Mouse (Mus musculus) ES-Bruce4 (cell line): ENCODE data around the gene Ptges3. TPM values are rescaled to one million over a fixed set of nuclear protein-coding genes. Genes with fewer than 3 reads are reported as not detected.

ENCODE experiments used
- H3K27ac ChIP-seq: 2 replicates; pipeline ENCODE4 v1.5.1; 2012; ENCODE audit warnings: low read length, inconsistent platforms; ENCODE audit not compliant: insufficient read depth
- H3K27me3 ChIP-seq: 2 replicates; pipeline ENCODE4 v1.6.1; 2012; ENCODE audit warnings: mild to moderate bottlenecking, low read length, inconsistent platforms; ENCODE audit not compliant: control insufficient read depth, poor library complexity, insufficient read depth, severe bottlenecking
- H3K36me3 ChIP-seq: 2 replicates; pipeline ENCODE4 v1.6.1; 2012; ENCODE audit warnings: inconsistent platforms, mild to moderate bottlenecking, low read length, moderate library complexity; ENCODE audit not compliant: control insufficient read depth, poor library complexity, insufficient read depth, severe bottlenecking
- H3K4me1 ChIP-seq: one replicate; pipeline ENCODE4 v1.8.1; 2011; ENCODE audit warnings: low read length; ENCODE audit not compliant: control insufficient read depth, insufficient read depth
- H3K4me3 ChIP-seq: 2 replicates; pipeline ENCODE4 v1.5.1; 2011; ENCODE audit warnings: low read depth, mild to moderate bottlenecking, low read length
- H3K9ac ChIP-seq: 2 replicates; pipeline ENCODE4 v1.6.1; 2012; ENCODE audit warnings: low read depth, mild to moderate bottlenecking, inconsistent platforms; ENCODE audit not compliant: poor library complexity, severe bottlenecking
- H3K9me3 ChIP-seq: replicated peaks from 2 replicates; pipeline ENCODE4 v1.6.1; 2012; ENCODE audit warnings: mild to moderate bottlenecking, low read length, inconsistent platforms; ENCODE audit not compliant: control insufficient read depth, poor library complexity, insufficient read depth, severe bottlenecking
- CTCF ChIP-seq: IDR thresholded peaks from one replicate; pipeline ENCODE4 v1.8.1; 2011; ENCODE audit warnings: low read depth, low read length
- EP300 ChIP-seq: IDR thresholded peaks from 2 replicates; pipeline ENCODE4 v1.6.1; 2011; ENCODE audit warnings: low read depth, low read length; ENCODE audit not compliant: insufficient read depth
- POLR2A ChIP-seq: IDR thresholded peaks from one replicate; pipeline ENCODE4 v1.8.1; 2011; ENCODE audit warnings: low read length; ENCODE audit not compliant: insufficient read depth
- polyA plus RNA-seq: library from polyadenylated mRNA; stranded (reverse); fragments of >200 nt; gene quantifications from 2 replicates; pipeline ENCODE4 v1.2.4, GENCODE M21; 2011; ENCODE audit warnings: low read depth; ENCODE audit not compliant: missing spikeins, insufficient read depth, insufficient read length

Ptges3 gene
- polyA plus RNA-seq, 1 experiment, result 788 TPM

DNA sequence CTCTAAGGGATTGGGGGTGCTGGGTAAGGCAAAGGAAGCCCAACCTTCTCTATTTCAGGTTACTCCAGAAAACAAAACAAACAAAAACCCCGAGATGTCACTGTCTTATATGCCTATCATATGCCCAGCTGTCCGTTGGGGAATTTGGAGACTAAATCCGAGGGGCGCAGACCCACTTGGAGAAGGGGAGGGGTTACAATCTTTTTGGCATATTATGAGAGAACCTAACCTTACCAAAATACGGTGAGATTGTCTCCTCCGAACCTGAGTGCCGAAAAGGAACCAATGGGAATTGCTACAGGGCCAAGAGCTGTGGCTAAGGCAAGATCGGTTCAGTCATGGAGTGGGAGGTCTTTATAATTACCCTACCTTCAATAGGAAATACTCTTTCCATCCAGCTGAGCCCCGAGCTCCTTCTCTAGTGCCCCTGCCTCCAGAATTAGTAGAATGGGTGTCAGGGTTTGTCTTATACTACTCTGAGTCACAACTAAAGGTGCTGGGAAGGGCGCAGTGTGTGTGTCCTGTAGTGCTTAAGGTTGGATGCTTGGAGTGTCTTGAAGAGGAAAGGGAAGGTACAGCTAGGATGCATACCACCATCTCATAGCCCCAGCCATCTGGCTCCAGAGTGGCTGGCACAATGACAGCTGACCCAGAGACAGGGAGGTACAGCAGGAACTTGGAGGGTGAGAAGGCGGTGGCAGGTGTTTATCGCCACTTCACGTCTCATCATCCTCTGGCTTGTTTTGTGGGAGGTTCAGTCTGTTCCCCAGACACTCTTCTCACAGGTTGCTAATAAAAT is 34.9 kb downstream of the Ptges3 start:
- H3K27ac ChIP-seq, result peak overlapping the region; percentile 95
- no peak for TF ChIP-seq POLR2A
- TF ChIP-seq EP300, result no peak
- no peak for TF ChIP-seq CTCF
- H3K4me3 ChIP-seq, result peak overlapping the region; percentile 50
- H3K9me3 ChIP-seq, result no peaks in the 10 kb centered on the region
- peaks cover 18% of the 10 kb centered on the region for H3K36me3 ChIP-seq
- H3K27me3 ChIP-seq, result no peaks in the 10 kb centered on the region
- peak overlapping the region; percentile 99 for H3K9ac ChIP-seq
- H3K4me1 ChIP-seq, result no peaks in the 10 kb centered on the region

DNA sequence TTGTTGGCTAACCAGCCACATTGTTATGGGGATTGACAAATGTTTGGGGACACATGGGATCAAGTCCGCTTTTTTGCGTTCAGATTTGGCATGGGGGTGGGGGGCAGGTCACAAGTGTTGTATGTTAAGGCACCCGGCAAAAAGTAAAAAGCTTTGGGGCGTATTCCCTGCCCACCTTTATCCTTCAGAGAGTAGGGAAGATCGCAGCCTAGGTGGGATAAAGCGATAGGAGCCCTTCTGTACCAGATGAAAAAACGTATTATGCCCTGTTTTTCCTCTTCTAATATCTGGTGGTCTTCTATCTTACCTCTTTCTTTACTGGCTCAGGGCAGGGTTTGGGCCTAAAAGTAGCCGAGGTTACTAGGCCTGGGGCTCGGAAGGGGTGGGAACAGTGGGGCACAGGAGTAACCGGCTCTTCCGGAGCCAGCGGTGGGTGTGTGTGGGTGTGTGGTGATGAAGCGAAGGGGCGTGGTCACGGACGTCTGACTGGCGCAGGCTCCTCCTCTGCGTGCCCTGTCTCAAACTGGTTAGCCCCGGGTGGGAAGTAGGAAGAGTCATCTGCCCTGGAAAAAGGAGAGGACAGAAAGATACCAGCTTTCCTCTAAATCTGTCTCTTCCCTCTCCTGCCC is 35.7 kb downstream of the Ptges3 start:
- H3K4me1 ChIP-seq, result no peaks in the 10 kb centered on the region
- no peaks in the 10 kb centered on the region for H3K27me3 ChIP-seq

GRCm38 (mm10) chr10:128095003-128095636 is 36.4 kb downstream of the Ptges3 start:
- Histone ChIP-seq H3K27ac (peak overlapping the region; percentile 95), H3K9me3 (no peaks in the 10 kb centered on the region), H3K4me1 (no peaks in the 10 kb centered on the region), H3K36me3 (peaks cover 4% of the 10 kb centered on the region), H3K27me3 (no peaks in the 10 kb centered on the region), H3K9ac (peak overlapping the region; percentile 99), H3K4me3 (peak overlapping the region; percentile 31; the same call in 1 of the 2 replicates)
- TF ChIP-seq EP300 (0 out of 2 replicates have a peak, but pooled peaks have one; percentile 26), POLR2A (no peak)

More for the DNA sequence above, 35.7 kb downstream of the Ptges3 start:
- Histone ChIP-seq H3K4me3 (peak overlapping the region; percentile 50; the same call in 1 of the 2 replicates), H3K9me3 (no peaks in the 10 kb centered on the region), H3K36me3 (peaks cover 11% of the 10 kb centered on the region), H3K27ac (peak overlapping the region; percentile 95), H3K9ac (peak overlapping the region; percentile 99)
- peak; percentile 27 for TF ChIP-seq POLR2A
- no peak for TF ChIP-seq CTCF
- peak; percentile 63; the same call in 1 of the 2 replicates for TF ChIP-seq EP300

DNA sequence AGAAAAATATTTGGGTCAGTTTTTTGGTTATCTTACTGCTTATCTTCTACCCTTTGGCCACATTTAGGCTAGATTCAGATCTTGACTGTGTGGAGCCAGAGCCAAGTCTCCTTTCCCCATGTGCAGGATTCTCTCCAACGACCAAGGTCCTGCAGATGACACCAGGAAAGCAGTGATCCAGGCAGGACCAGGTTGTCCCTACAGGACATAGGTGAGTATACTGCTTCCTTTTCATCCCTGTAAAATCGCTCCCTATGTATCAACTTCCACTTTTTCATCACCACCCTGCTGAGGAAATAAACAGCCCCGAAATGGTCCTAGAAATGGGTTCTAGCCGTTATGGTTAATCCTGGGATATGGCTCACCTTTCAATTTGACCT is 37.5 kb downstream of the Ptges3 start:
- H3K9ac ChIP-seq, result peak overlapping the region; percentile 99
- H3K4me1 ChIP-seq, result no peaks in the 10 kb centered on the region

GRCm38 (mm10) chr10:128096693-128097586 is 38.2 kb downstream of the Ptges3 start:
- Histone ChIP-seq H3K27me3 (no peaks in the 10 kb centered on the region), H3K36me3 (no peaks in the 10 kb centered on the region), H3K27ac (peak overlapping the region; percentile 9), H3K4me3 (peak overlapping the region; percentile 84), H3K9me3 (no peaks in the 10 kb centered on the region), H3K9ac (peak overlapping the region; percentile 99), H3K4me1 (no peaks in the 10 kb centered on the region)
- TF ChIP-seq POLR2A (no peak), CTCF (no peak), EP300 (no peak)

More for the DNA sequence above, 37.5 kb downstream of the Ptges3 start:
- TF ChIP-seq CTCF (no peak), POLR2A (no peak), EP300 (no peak)
- H3K36me3 ChIP-seq, result no peaks in the 10 kb centered on the region
- H3K27ac ChIP-seq, result peak overlapping the region; percentile 9; the same call in 1 of the 2 replicates
- no peaks in the 10 kb centered on the region for H3K9me3 ChIP-seq
- H3K27me3 ChIP-seq, result no peaks in the 10 kb centered on the region
- peak overlapping the region; percentile 80 for H3K4me3 ChIP-seq
